Mouse (Mus musculus): Measurements from ENCODE around the gene Coro2b. TPM values are rescaled to one million over a fixed set of nuclear protein-coding genes. Genes with fewer than 3 reads are reported as not detected.

The Coro2b gene
- polyA plus RNA-seq, 1 experiment from 2014 or later = 19.9 TPM

- Histone ChIP-seq H3K27me3 (ENCODE audit: insufficient read depth, low read length) (no peaks in the 10 kb centered on the region), H3K4me2 (replicated peaks; ENCODE audit: low read depth, low read length) (no peak overlapping the region), H3K27ac (ENCODE audit: low read length) (no peak overlapping the region), H3K36me3 (ENCODE audit: insufficient read depth, low read length) (no peaks in the 10 kb centered on the region), H3K9me3 (ENCODE audit: low read length) (no peaks in the 10 kb centered on the region), H3K4me3 (ENCODE audit: low read length) (no peak overlapping the region), H3K4me1 (ENCODE audit: insufficient read depth, low read length) (peaks cover 4% of the 10 kb centered on the region; the same call in 1 of the 2 replicates), H3K9ac (replicated peaks; ENCODE audit: low read length) (no peak overlapping the region)
- ATAC-seq (ENCODE audit: low FRiP score, low TSS enrichment) = no peak
- WGBS = 65% methylated on average over 5 of the region's 5 CpGs
Measured at GRCm38 (mm10) chr9:62555258-62555856, 18.5 kb upstream of the Coro2b start.

GRCm38 (mm10) chr9:62554606-62555005, 17.8 kb upstream of the Coro2b start:
- Histone ChIP-seq H3K9ac (replicated peaks; ENCODE audit: low read length) (no peak overlapping the region), H3K27ac (ENCODE audit: low read length) (no peak overlapping the region), H3K4me2 (replicated peaks; ENCODE audit: low read depth, low read length) (no peak overlapping the region), H3K4me3 (ENCODE audit: low read length) (no peak overlapping the region), H3K36me3 (ENCODE audit: insufficient read depth, low read length) (no peaks in the 10 kb centered on the region), H3K4me1 (ENCODE audit: insufficient read depth, low read length) (peaks cover 1% of the 10 kb centered on the region; the same call in 1 of the 2 replicates), H3K27me3 (ENCODE audit: insufficient read depth, low read length) (no peaks in the 10 kb centered on the region), H3K9me3 (ENCODE audit: low read length) (no peaks in the 10 kb centered on the region)
- 53% methylated on average over 3 of the region's 3 CpGs for WGBS
- ATAC-seq (ENCODE audit: low FRiP score, low TSS enrichment) = no peak

- no peak for ATAC-seq (ENCODE audit: low FRiP score, low TSS enrichment)
- 41% methylated on average over 7 of the region's 7 CpGs for WGBS
- no peaks in the 10 kb centered on the region for H3K36me3 ChIP-seq (ENCODE audit: insufficient read depth, low read length)
Measured at GRCm38 (mm10) chr9:62553366-62553940, 16.6 kb upstream of the Coro2b start.

GRCm38 (mm10) chr9:62551531-62551930, 14.7 kb upstream of the Coro2b start:
- Histone ChIP-seq H3K4me2 (replicated peaks; ENCODE audit: low read depth, low read length) (no peak overlapping the region), H3K4me3 (ENCODE audit: low read length) (no peak overlapping the region), H3K9ac (replicated peaks; ENCODE audit: low read length) (no peak overlapping the region), H3K36me3 (ENCODE audit: insufficient read depth, low read length) (no peaks in the 10 kb centered on the region), H3K9me3 (ENCODE audit: low read length) (no peaks in the 10 kb centered on the region), H3K27me3 (ENCODE audit: insufficient read depth, low read length) (no peaks in the 10 kb centered on the region), H3K27ac (ENCODE audit: low read length) (no peak overlapping the region), H3K4me1 (ENCODE audit: insufficient read depth, low read length) (no peaks in the 10 kb centered on the region)
- WGBS = 82% methylated on average over 3 of the region's 3 CpGs
- ATAC-seq (ENCODE audit: low FRiP score, low TSS enrichment) = no peak

More at GRCm38 (mm10) chr9:62553366-62553940, 16.6 kb upstream of the Coro2b start:
- H3K27ac ChIP-seq (ENCODE audit: low read length) = no peak overlapping the region
- no peak overlapping the region for H3K4me2 ChIP-seq (replicated peaks; ENCODE audit: low read depth, low read length)
- H3K9ac ChIP-seq (replicated peaks; ENCODE audit: low read length) = no peak overlapping the region
- no peaks in the 10 kb centered on the region for H3K27me3 ChIP-seq (ENCODE audit: insufficient read depth, low read length)
- H3K4me3 ChIP-seq (ENCODE audit: low read length) = no peak overlapping the region
- H3K9me3 ChIP-seq (ENCODE audit: low read length) = no peaks in the 10 kb centered on the region
- H3K4me1 ChIP-seq (ENCODE audit: insufficient read depth, low read length) = no peaks in the 10 kb centered on the region

- Histone ChIP-seq H3K27me3 (ENCODE audit: insufficient read depth, low read length) (no peaks in the 10 kb centered on the region), H3K4me2 (replicated peaks; ENCODE audit: low read depth, low read length) (no peak overlapping the region), H3K9ac (replicated peaks; ENCODE audit: low read length) (no peak overlapping the region), H3K4me3 (ENCODE audit: low read length) (no peak overlapping the region), H3K4me1 (ENCODE audit: insufficient read depth, low read length) (no peaks in the 10 kb centered on the region), H3K36me3 (ENCODE audit: insufficient read depth, low read length) (no peaks in the 10 kb centered on the region), H3K27ac (ENCODE audit: low read length) (no peak overlapping the region), H3K9me3 (ENCODE audit: low read length) (no peaks in the 10 kb centered on the region)
- WGBS = 44% methylated on average over 11 of the region's 11 CpGs
- ATAC-seq (ENCODE audit: low FRiP score, low TSS enrichment) = peak; percentile 28; the same call in 1 of the 2 replicates
Measured at GRCm38 (mm10) chr9:62550661-62551093, 13.8 kb upstream of the Coro2b start.

GRCm38 (mm10) chr9:62549809-62550208, 13.0 kb upstream of the Coro2b start:
- Histone ChIP-seq H3K4me2 (replicated peaks; ENCODE audit: low read depth, low read length) (no peak overlapping the region), H3K27ac (ENCODE audit: low read length) (no peak overlapping the region), H3K4me1 (ENCODE audit: insufficient read depth, low read length) (no peaks in the 10 kb centered on the region), H3K9ac (replicated peaks; ENCODE audit: low read length) (no peak overlapping the region), H3K27me3 (ENCODE audit: insufficient read depth, low read length) (no peaks in the 10 kb centered on the region), H3K4me3 (ENCODE audit: low read length) (no peak overlapping the region), H3K9me3 (ENCODE audit: low read length) (no peaks in the 10 kb centered on the region), H3K36me3 (ENCODE audit: insufficient read depth, low read length) (no peaks in the 10 kb centered on the region)
- ATAC-seq (ENCODE audit: low FRiP score, low TSS enrichment) = peak; percentile 35; the same call in 1 of the 2 replicates
- 6% methylated on average over 8 of the region's 8 CpGs for WGBS

- Histone ChIP-seq H3K4me2 (replicated peaks; ENCODE audit: low read depth, low read length) (no peak overlapping the region), H3K27ac (ENCODE audit: low read length) (no peak overlapping the region), H3K4me3 (ENCODE audit: low read length) (no peak overlapping the region), H3K36me3 (ENCODE audit: insufficient read depth, low read length) (no peaks in the 10 kb centered on the region), H3K27me3 (ENCODE audit: insufficient read depth, low read length) (no peaks in the 10 kb centered on the region), H3K9ac (replicated peaks; ENCODE audit: low read length) (no peak overlapping the region), H3K9me3 (ENCODE audit: low read length) (no peaks in the 10 kb centered on the region), H3K4me1 (ENCODE audit: insufficient read depth, low read length) (no peaks in the 10 kb centered on the region)
- 72% methylated on average over 3 of the region's 3 CpGs for WGBS
- ATAC-seq (ENCODE audit: low FRiP score, low TSS enrichment) = no peak
Measured at GRCm38 (mm10) chr9:62547476-62547875, 10.6 kb upstream of the Coro2b start.

GRCm38 (mm10) chr9:62544856-62545255, 8.0 kb upstream of the Coro2b start:
- Histone ChIP-seq H3K27ac (ENCODE audit: low read length) (no peak overlapping the region), H3K27me3 (ENCODE audit: insufficient read depth, low read length) (no peaks in the 10 kb centered on the region), H3K36me3 (ENCODE audit: insufficient read depth, low read length) (no peaks in the 10 kb centered on the region), H3K9ac (replicated peaks; ENCODE audit: low read length) (no peak overlapping the region), H3K4me2 (replicated peaks; ENCODE audit: low read depth, low read length) (no peak overlapping the region), H3K9me3 (ENCODE audit: low read length) (no peaks in the 10 kb centered on the region), H3K4me3 (ENCODE audit: low read length) (no peak overlapping the region), H3K4me1 (ENCODE audit: insufficient read depth, low read length) (no peaks in the 10 kb centered on the region)
- 80% methylated on average over 10 of the region's 10 CpGs for WGBS
- no peak for ATAC-seq (ENCODE audit: low FRiP score, low TSS enrichment)

GRCm38 (mm10) chr9:62543878-62544277, 7.0 kb upstream of the Coro2b start:
- Histone ChIP-seq H3K4me3 (ENCODE audit: low read length) (no peak overlapping the region), H3K36me3 (ENCODE audit: insufficient read depth, low read length) (no peaks in the 10 kb centered on the region), H3K9me3 (ENCODE audit: low read length) (no peaks in the 10 kb centered on the region), H3K9ac (replicated peaks; ENCODE audit: low read length) (no peak overlapping the region), H3K27ac (ENCODE audit: low read length) (no peak overlapping the region), H3K27me3 (ENCODE audit: insufficient read depth, low read length) (no peaks in the 10 kb centered on the region), H3K4me2 (replicated peaks; ENCODE audit: low read depth, low read length) (no peak overlapping the region), H3K4me1 (ENCODE audit: insufficient read depth, low read length) (no peaks in the 10 kb centered on the region)
- no peak for ATAC-seq (ENCODE audit: low FRiP score, low TSS enrichment)
- 93% methylated on average over 4 of the region's 4 CpGs for WGBS

- WGBS = 75% methylated on average over 10 of the region's 10 CpGs
- Histone ChIP-seq H3K27ac (ENCODE audit: low read length) (no peak overlapping the region), H3K4me2 (replicated peaks; ENCODE audit: low read depth, low read length) (no peak overlapping the region), H3K4me3 (ENCODE audit: low read length) (no peak overlapping the region), H3K9me3 (ENCODE audit: low read length) (no peaks in the 10 kb centered on the region), H3K27me3 (ENCODE audit: insufficient read depth, low read length) (no peaks in the 10 kb centered on the region), H3K36me3 (ENCODE audit: insufficient read depth, low read length) (no peaks in the 10 kb centered on the region), H3K4me1 (ENCODE audit: insufficient read depth, low read length) (no peaks in the 10 kb centered on the region; the same call in 1 of the 2 replicates), H3K9ac (replicated peaks; ENCODE audit: low read length) (no peak overlapping the region)
- no peak for ATAC-seq (ENCODE audit: low FRiP score, low TSS enrichment)
Measured at GRCm38 (mm10) chr9:62541606-62542005, 4.8 kb upstream of the Coro2b start.
